Mouse (Mus musculus) hindbrain, embryonic 10.5 days (tissue): ENCODE results near the gene Wfdc18. TPM values are rescaled to one million over a fixed set of nuclear protein-coding genes. Genes with fewer than 3 reads are reported as not detected.

ENCODE experiments used
- DNase-seq: peaks from one replicate; pipeline ENCODE4 v3.0.0-alpha.2; 2017; ENCODE audit warnings: low spot score
- H3K27ac ChIP-seq: fragments of 300-500 bp; sonication (generic); 2 replicates; pipeline ENCODE4 v1.5.1; 2016; ENCODE audit warnings: mild to moderate bottlenecking, moderate library complexity
- H3K27me3 ChIP-seq: fragments of 300-500 bp; sonication (generic); 2 replicates; pipeline ENCODE4 v1.6.1; 2016; ENCODE audit warnings: mild to moderate bottlenecking; ENCODE audit not compliant: poor library complexity, insufficient read depth, severe bottlenecking
- H3K36me3 ChIP-seq: fragments of 300-500 bp; sonication (generic); 2 replicates; pipeline ENCODE4 v1.6.1; 2016; ENCODE audit warnings: mild to moderate bottlenecking, moderate library complexity
- H3K4me1 ChIP-seq: fragments of 300-500 bp; sonication (generic); replicated peaks from 2 replicates; pipeline ENCODE4 v1.6.1; 2016; ENCODE audit warnings: mild to moderate bottlenecking
- H3K4me3 ChIP-seq: fragments of 300-500 bp; sonication (generic); 2 replicates; pipeline ENCODE4 v1.5.1; 2016; ENCODE audit warnings: mild to moderate bottlenecking, moderate library complexity
- H3K9me3 ChIP-seq: fragments of 300-500 bp; sonication (generic); 2 replicates; pipeline ENCODE4 v1.6.1; 2016; ENCODE audit warnings: mild to moderate bottlenecking, moderate library complexity
- WGBS: fragments of 180-500 bp; shearing (Covaris S2); methylation state at CpG from one replicate; pipeline ENCODE4 v1.1.7; 2016; 5-methylcytosine and 5-hydroxymethylcytosine counted together
- polyA plus RNA-seq: library from polyadenylated mRNA; unstranded; fragments of >200 nt; fragmentation: Nextera tagmentation; extraction: Ambion mirVana; gene quantifications from 2 replicates; pipeline ENCODE4 v1.2.1, GENCODE M21; 2016

Gene Wfdc18
- polyA plus RNA-seq, 1 experiment from 2014 or later, result not detected

DNA sequence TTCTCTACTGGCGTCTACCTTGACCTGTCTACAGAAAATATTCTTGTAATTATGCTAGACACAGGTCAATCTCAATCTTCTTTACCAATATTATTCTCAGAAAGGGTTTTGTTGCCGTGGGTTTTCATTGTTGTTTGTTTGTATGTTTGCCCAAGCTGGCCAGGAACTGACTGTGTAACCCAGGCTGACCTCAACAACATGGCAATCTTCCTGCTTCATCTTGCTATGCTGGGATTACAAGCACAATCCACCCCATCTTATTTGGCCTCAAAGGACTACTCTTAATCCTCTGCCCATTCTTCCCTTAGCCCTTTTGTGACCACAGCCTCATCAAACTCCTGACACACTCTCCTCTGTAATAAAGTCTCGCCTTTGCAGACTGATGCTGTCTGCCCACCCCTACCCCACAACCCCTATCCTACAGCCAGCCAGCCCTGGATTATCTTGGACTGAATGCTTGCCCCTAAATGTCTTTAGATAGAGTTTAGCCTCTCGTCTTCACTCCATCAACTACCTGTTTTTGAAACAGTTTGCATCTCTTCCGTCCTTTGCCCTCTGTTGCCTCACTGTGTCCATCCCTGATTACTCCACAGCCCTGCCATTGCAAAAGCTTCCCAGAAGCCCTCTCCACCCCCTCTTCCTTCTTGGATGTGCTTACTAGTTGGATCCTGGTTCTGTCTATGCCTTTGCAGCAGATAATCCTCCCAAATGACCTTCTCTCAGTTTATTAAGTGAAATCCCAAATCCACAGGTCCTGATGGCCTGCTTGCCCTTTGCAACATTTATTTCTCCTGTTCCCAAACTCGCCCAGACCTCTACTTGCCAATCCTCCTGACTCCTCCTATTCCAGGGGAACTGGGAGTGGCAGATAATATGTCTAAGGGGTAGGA is 38.8 kb downstream of the Wfdc18 start:
- DNase-seq, result no peak
- H3K27me3 ChIP-seq, result peaks cover 38% of the 10 kb centered on the region

DNA sequence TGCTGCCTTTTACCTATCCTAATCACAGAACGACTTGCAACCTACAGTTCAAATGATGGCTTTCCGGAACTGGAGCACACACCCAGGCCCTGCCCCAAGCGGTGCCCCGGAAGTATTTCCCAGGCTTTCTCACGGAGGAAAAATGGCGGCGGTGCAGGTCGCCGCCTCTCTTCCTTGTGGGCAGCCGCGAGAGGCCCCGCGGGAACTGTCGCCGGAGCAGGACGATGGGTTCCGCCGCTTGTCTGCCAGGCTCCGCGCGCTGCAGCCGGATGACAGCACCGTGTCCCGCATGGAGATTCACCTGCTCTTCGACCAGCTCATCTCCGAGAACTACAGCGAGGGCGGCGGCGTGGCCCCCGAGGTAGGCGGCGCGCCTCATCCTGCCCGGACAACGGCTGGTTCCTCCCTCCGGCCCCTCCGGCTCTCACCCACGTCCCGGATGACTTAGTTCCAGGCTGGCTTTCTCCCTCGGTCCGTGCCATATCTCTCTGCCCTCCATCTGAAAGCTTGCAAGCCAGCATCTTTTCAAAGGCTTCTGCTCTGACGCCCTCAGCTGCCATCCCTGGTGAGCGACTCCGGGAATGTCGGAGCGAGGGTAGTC is 44.9 kb downstream of the Wfdc18 start, which contains the start of gene Heatr6:
Gene Heatr6 (plus strand): TSS at position 116 of the 601 bp plus-strand sequence.
- H3K4me1 ChIP-seq, result peaks cover 18% of the 10 kb centered on the region
- WGBS, result under 1% methylated on average over 47 of the region's 47 CpGs
- DNase-seq, result peak; percentile 89
- peaks cover 19% of the 10 kb centered on the region for H3K27me3 ChIP-seq
- H3K36me3 ChIP-seq, result peaks cover 33% of the 10 kb centered on the region
- H3K4me3 ChIP-seq, result peak within 1 kb of the TSS; percentile 88
- no peaks in the 10 kb centered on the region for H3K9me3 ChIP-seq
- peak within 1 kb of the TSS; percentile 97 for H3K27ac ChIP-seq

More for the DNA sequence above, 38.8 kb downstream of the Wfdc18 start:
- 75% methylated on average over 6 of the region's 6 CpGs for WGBS
- no peaks in the 10 kb centered on the region for H3K4me1 ChIP-seq
- no peaks in the 10 kb centered on the region for H3K9me3 ChIP-seq
- H3K36me3 ChIP-seq, result no peaks in the 10 kb centered on the region
- no peak overlapping the region for H3K4me3 ChIP-seq
- no peak overlapping the region for H3K27ac ChIP-seq

DNA sequence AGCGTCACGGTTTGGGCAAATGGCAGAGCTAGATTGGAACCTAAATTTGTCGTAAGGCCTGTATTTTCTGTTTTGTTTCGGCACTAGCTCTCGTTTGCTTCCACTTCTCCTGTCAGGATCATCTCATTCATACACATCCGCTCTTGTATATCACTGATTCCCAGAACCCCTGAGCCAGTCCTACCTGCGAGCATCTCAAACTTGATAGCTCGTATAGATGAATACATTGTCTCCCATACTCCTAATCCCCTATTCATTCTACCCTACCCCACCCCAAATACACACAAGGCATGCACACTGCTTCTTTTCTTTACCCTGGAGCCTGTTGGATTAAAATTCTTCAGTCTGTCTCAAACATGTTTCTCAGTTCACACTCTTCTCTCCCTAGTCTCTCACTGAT is 45.4 kb downstream of the Wfdc18 start:
- H3K4me1 ChIP-seq, result peaks cover 18% of the 10 kb centered on the region
- H3K36me3 ChIP-seq, result peaks cover 39% of the 10 kb centered on the region
- DNase-seq, result no peak
- peak overlapping the region; percentile 97 for H3K27ac ChIP-seq
- peaks cover 19% of the 10 kb centered on the region for H3K27me3 ChIP-seq
- H3K9me3 ChIP-seq, result no peaks in the 10 kb centered on the region
- peak overlapping the region; percentile 88 for H3K4me3 ChIP-seq
- WGBS, result 8% methylated on average over 8 of the region's 8 CpGs

Other genes starting within 250 kb of the Wfdc18 start
- 1.1 and 1.3 TPM in 2 replicates for gene Mmp28, start 245.9 kb upstream of the Wfdc18 start, polyA plus RNA-seq
- 9.2 and 11.3 TPM in 2 replicates for gene Taf15, start 235.9 kb upstream of the Wfdc18 start, polyA plus RNA-seq
- 0.10 TPM in 1 of 2 replicates, not detected in the other for gene Heatr9, start 186.8 kb upstream of the Wfdc18 start, polyA plus RNA-seq
- not detected in 2 replicates for gene Ccl5, start 178.5 kb upstream of the Wfdc18 start, polyA plus RNA-seq
- 1.1 and 1.5 TPM in 2 replicates for gene Ccl9, start 130.4 kb upstream of the Wfdc18 start, polyA plus RNA-seq
- 1.9 and 3.0 TPM in 2 replicates for gene Ccl6, start 115.9 kb upstream of the Wfdc18 start, polyA plus RNA-seq
- gene Rpl9-ps1, start 63.4 kb upstream of the Wfdc18 start, polyA plus RNA-seq, result not detected in 2 replicates
- 1.2 and 1.3 TPM in 2 replicates for gene Ccl3, start 59.7 kb upstream of the Wfdc18 start, polyA plus RNA-seq
- gene Ccl4, start 46.4 kb upstream of the Wfdc18 start, polyA plus RNA-seq, result 0.58 TPM in 1 of 2 replicates, not detected in the other
- 0.31 TPM in 1 of 2 replicates, not detected in the other for gene Wfdc17, start 5.0 kb upstream of the Wfdc18 start, polyA plus RNA-seq
- not detected in 2 replicates for gene Wfdc21, start 37.9 kb downstream of the Wfdc18 start, polyA plus RNA-seq
- gene Heatr6, start 44.7 kb downstream of the Wfdc18 start, polyA plus RNA-seq, result 30.0 and 30.1 TPM in 2 replicates
- gene Hnf1b, start 141.0 kb downstream of the Wfdc18 start, polyA plus RNA-seq, result not detected in 2 replicates
- 32.3 and 40.2 TPM in 2 replicates for gene Ddx52, start 233.0 kb downstream of the Wfdc18 start, polyA plus RNA-seq